Mouse (Mus musculus): Measurements from ENCODE around the gene Fmo1.

- TF ChIP-seq GATA1 (IDR thresholded peaks at IDR 0.05; ENCODE audit: low read length) (no peak), TAL1 (IDR thresholded peaks at IDR 0.05; ENCODE audit: low read length) (no peak)
These were observed 52.6 kb downstream of the Fmo1 start, which contains the start of gene Fmo4 for GRCm38 (mm10) chr1:162813836-162814156.

All from erythroblast, embryonic 14.5 days (primary cell).